Mouse (Mus musculus): ENCODE results near the gene Oxgr1.

DNA sequence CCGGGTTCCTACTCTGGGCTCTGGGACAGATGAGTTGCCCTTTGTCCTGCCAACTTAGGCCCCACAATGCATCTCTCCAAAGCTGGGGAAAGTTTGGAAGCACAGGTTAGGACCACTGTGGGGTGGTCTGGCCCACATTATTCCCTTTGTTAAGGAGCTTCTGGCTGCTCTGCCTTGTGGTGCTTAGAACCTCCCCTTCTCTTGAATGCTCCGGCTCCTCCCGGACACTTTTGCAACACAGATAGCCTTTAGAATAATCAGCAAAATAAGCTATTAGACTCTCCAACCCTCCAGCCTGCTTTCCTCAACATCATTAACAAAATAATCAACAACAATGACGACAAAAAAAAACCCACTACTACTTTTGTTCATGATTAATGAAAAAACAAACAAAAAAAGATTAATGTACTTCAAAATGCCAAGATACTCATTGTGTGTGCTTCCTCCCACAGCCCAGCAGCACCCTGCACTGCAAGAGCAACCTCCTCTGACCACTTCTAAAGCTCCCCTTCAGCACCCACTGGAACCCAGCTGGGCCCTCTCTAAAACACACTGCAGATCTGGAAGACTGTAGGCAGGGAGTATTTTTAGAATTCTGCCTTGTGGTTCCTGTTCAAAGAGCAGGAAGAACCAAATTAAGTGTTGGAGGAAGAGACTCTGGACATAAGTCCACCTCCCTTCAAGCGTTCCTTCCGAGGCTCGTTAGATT is 53.1 kb downstream of the Oxgr1 start:
- TF ChIP-seq CTCF (IDR thresholded peaks at IDR 0.05; ENCODE audit: control insufficient read depth, insufficient read depth, insufficient replicate concordance, low read depth, low read length) (no peak), POLR2A (IDR thresholded peaks at IDR 0.05; ENCODE audit: control insufficient read depth, low read depth, low read length) (no peak)
